Mouse (Mus musculus): ENCODE data around the gene Zfp52. TPM values are rescaled to one million over a fixed set of nuclear protein-coding genes. Genes with fewer than 3 reads are reported as not detected.

Zfp52 gene
- total RNA-seq, 4 experiments from 2014 or later = 5.6 to 6.6 (median 6.4) TPM

GRCm38 (mm10) chr17:21557831-21558230 lies 22.5 kb downstream of the Zfp52 start:
- no peak for DNase-seq (ENCODE audit: low spot score in 2 of 2)

DNA sequence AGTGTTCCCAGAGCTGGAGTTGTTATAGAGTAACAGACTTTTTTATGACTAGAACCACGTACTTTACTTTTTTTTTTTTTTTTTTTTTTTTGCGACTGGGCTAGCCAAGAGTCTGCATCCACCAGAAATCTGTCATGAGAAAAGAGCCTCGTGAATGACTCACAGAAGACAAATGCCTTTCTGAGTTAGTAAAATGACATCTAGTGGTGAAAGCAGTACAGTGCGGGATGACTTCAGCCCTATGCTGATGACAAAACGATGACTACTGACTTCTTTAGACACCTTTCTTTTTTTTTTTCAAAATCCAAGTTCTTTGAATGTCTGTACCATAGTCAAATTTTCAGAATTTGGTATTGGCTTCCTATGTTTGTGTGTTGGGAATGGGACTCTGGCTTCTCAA lies 30.9 kb downstream of the Zfp52 start:
- peak in 1 of 2 experiments; percentile 64 for DNase-seq (ENCODE audit: low spot score in 2 of 2)

DNA sequence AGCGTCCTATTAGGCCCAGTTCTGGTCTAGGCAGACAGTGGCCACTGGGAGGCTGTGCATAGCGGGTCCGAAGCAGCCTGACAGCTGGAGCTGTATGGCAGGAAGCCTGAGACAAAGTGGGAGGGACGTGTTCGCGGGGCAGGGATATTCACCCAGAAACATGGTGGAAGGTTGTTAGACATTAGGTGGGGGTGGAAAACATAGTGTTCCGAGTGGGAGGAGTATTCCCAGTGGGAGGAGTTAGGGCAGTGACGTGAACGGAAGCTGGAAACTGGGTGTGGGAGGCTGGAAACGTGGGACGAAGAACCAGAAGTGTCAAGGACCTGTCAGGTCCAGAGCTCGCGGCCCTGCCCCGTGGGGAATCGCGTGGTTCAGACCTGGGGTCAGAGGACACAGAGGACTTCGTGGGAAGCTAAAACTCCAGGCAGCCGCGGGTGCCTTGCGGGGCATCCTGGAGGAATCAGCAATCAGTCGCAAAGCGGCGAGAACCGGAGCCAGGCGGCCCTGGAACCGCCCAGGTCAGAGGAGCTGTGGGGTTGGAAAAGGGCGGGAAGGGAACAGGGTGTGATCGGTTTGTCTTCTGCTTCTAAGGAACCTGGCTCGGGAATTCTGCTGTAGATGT lies 31.5 kb downstream of the Zfp52 start, which contains the start of gene Zfp948:
Gene Zfp948 (plus strand): TSS at position 281 of the 622 bp plus-strand sequence.
- DNase-seq (ENCODE audit: low spot score in 2 of 2) = peak; percentile 62 to 76

GRCm38 (mm10) chr17:21567696-21568095 lies 32.4 kb downstream of the Zfp52 start:
- no peak for DNase-seq (ENCODE audit: low spot score in 2 of 2)

- no peak for DNase-seq (ENCODE audit: low spot score in 2 of 2)
Measured at GRCm38 (mm10) chr17:21579080-21579479, 43.7 kb downstream of the Zfp52 start.

GRCm38 (mm10) chr17:21579493-21580175 lies 44.3 kb downstream of the Zfp52 start:
- no peak for DNase-seq (ENCODE audit: low spot score in 2 of 2)

DNA sequence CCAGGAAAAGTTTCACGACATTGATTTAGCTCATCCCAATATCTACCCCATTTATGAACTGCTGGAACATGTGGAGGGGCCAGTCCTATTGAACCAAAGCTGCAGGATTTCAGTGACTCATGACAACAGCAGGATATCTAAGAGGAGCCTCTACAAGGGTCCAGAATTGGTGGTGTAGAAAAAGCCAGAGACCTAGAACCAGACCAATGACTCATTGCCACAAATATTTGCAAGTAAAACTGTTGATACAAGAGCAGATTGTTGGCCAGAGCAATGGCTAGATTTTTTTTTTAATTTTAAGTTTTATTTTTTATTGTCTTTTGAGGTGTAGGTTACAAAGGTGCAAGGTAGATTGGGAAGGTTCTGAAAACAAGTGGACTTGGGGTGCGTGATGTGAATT lies 50.2 kb downstream of the Zfp52 start:
- DNase-seq (ENCODE audit: low spot score in 2 of 2) = no peak

Other genes with a start within 250 kb of the Zfp52 start
- gene Vmn1r237, start 223.7 kb upstream of the Zfp52 start, total RNA-seq (2022) = not detected
- gene Zfp677, start 151.8 kb upstream of the Zfp52 start, total RNA-seq (2022) = 1 to 10 TPM; 1.1 to 2.5 (median 1.6) TPM
- gene Zfp54, start 112.3 kb upstream of the Zfp52 start, total RNA-seq (2022) = 1 to 10 TPM in 2 of 4 experiments, under 1 TPM in 2; 0.54 to 1.3 (median 0.82) TPM
- gene Zfp51, start 85.2 kb upstream of the Zfp52 start, total RNA-seq (2022) = 1 to 10 TPM; 4.4 to 6.2 (median 4.7) TPM
- 1 to 10 TPM; 4.1 to 5.5 (median 4.9) TPM for gene Zfp53, start 46.5 kb upstream of the Zfp52 start, total RNA-seq (2022)
- gene Zfp948, start 31.5 kb downstream of the Zfp52 start, total RNA-seq (2022) = 10 to 100 TPM; 10.8 to 13.7 (median 10.9) TPM
- 10 to 100 TPM in 3 of 4 experiments, 1 to 10 TPM in 1; 8.5 to 14.7 (median 13.2) TPM for gene Zfp983, start 115.1 kb downstream of the Zfp52 start, total RNA-seq (2022)
- 1 to 10 TPM; 4.9 to 9.6 (median 7.9) TPM for gene Gm10226, start 156.3 kb downstream of the Zfp52 start, total RNA-seq (2022)
- 1 to 10 TPM; 6.2 to 7.0 (median 6.3) TPM for gene Zfp760, start 172.2 kb downstream of the Zfp52 start, total RNA-seq (2022)
- 1 to 10 TPM; 4.3 to 5.0 (median 4.8) TPM for gene Zfp229, start 195.3 kb downstream of the Zfp52 start, total RNA-seq (2022)